ENCODE assay signal across 14 mouse cellular contexts in the genomic region with DNA sequence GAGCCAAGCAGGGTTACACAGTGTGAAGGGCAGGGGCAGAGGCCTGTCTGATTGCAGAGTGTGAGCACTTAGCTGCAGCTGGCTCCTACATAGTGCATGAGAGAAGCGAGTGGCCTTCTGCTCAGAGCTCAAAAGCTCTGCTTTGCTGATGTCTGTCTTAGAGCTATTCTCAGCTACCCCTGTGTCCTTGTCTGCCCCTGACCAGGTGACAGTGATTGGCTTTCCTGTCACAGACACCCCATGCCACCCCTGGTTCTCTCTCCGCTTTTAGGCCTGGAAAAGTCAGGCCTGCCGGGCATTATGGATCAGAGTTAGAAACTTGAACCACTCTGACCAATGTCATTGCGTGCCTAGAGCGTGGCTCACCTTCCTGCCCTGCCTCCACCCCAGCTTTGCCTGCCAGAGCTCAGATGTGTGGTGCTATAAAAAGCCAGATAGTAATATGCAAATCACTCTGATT.
A peak's percentile ranks its signal among the peaks of the same experiment; 100 is the strongest.
DNase-seq lines count a peak whose midpoint lies in the region; ATAC-seq and TF ChIP-seq lines count a peak whose summit lies in the region.
"Had no signal": no experiment of that assay in that cellular context is flagged by ENCODE, and none has a peak within 500 bp of the region (broad histone marks: within the 10 kb centered on the region; RNA-seq: fewer than 3 reads in every experiment).

No protein-coding gene starts in this region.

- no peak overlapping the region for H3K9ac ChIP-seq in heart, embryonic 13.5 days
- H3K9ac ChIP-seq in hindbrain, embryonic 16.5 days (ENCODE audit: low read depth, low read length) = no peak overlapping the region
- no peak overlapping the region for H3K9ac ChIP-seq in liver, postnatal 0 days (replicated peaks)
- H3K9ac ChIP-seq: midbrain, embryonic 12.5 days had no signal

- intact Hi-C loops in heart, postnatal 25 days (cut with DNase I) = no loop called here

- WGBS in heart, embryonic 13.5 days = 59% methylated on average over 5 of the region's 5 CpGs
- WGBS in hindbrain, embryonic 16.5 days = 70% methylated on average over 5 of the region's 5 CpGs
- 69% methylated on average over 5 of the region's 5 CpGs for WGBS in liver, postnatal 0 days (ENCODE audit: insufficient replicate concordance)

- H3K9me3 ChIP-seq in heart, embryonic 13.5 days = no peaks in the 10 kb centered on the region
- no peaks in the 10 kb centered on the region for H3K9me3 ChIP-seq in hindbrain, embryonic 16.5 days (ENCODE audit: control insufficient read depth, low read length)
- no peaks in the 10 kb centered on the region for H3K9me3 ChIP-seq in liver, postnatal 0 days (ENCODE audit: low read length)
- H3K9me3 ChIP-seq: midbrain, embryonic 12.5 days had no signal

- no peak overlapping the region for H3K4me2 ChIP-seq in heart, embryonic 13.5 days
- no peak overlapping the region for H3K4me2 ChIP-seq in hindbrain, embryonic 16.5 days (ENCODE audit: low read length)
- no peak overlapping the region for H3K4me2 ChIP-seq in liver, postnatal 0 days (ENCODE audit: low read depth, low read length)
- H3K4me2 ChIP-seq: midbrain, embryonic 12.5 days had no signal

- no peak for ATAC-seq in heart, embryonic 13.5 days (ENCODE audit: extremely low read depth, insufficient number of reproducible peaks, low FRiP score, low TSS enrichment)
- no peak for ATAC-seq in hindbrain, embryonic 16.5 days
- no peak for ATAC-seq in erythroblast, adult 5-6 weeks (replicated peaks; ENCODE audit: low FRiP score, poor library complexity, severe bottlenecking)
- no peak for ATAC-seq in liver, postnatal 0 days
- ATAC-seq: intestine, embryonic 16.5 days had no signal

- DNase-seq in heart, adult 11 months = peak; percentile 95
- no peak for DNase-seq in heart, postnatal 25 days (ENCODE audit: low spot score)
- DNase-seq in gastrocnemius, postnatal 10 days = peak; percentile 10
- no peak for DNase-seq in adrenal gland, adult 8-10 months
- no peak for DNase-seq in liver, postnatal 0 days
- DNase-seq: cerebellum, adult 11-12 months; lung, postnatal 10 days; right cerebral cortex, postnatal 4 days; thymus, postnatal 36 days had no signal

- TF ChIP-seq EP300 in liver, postnatal 0 days (IDR thresholded peaks at IDR 0.05; ENCODE audit: low read depth) = no peak

- H3K4me3 ChIP-seq in heart, embryonic 13.5 days = no peak overlapping the region
- no peak overlapping the region for H3K4me3 ChIP-seq in hindbrain, embryonic 16.5 days (ENCODE audit: low read length)
- no peak overlapping the region for H3K4me3 ChIP-seq in liver, postnatal 0 days (ENCODE audit: low read depth, low read length)
- H3K4me3 ChIP-seq: midbrain, embryonic 12.5 days had no signal

- H3K36me3 ChIP-seq in heart, embryonic 13.5 days = no peaks in the 10 kb centered on the region
- no peaks in the 10 kb centered on the region for H3K36me3 ChIP-seq in hindbrain, embryonic 16.5 days (ENCODE audit: control insufficient read depth, insufficient read depth, low read length)
- no peaks in the 10 kb centered on the region for H3K36me3 ChIP-seq in liver, postnatal 0 days (replicated peaks; ENCODE audit: insufficient read depth, low read length)
- H3K36me3 ChIP-seq: midbrain, embryonic 12.5 days had no signal

- no peaks in the 10 kb centered on the region for H3K27me3 ChIP-seq in heart, embryonic 13.5 days (replicated peaks)
- no peaks in the 10 kb centered on the region for H3K27me3 ChIP-seq in hindbrain, embryonic 16.5 days (replicated peaks; ENCODE audit: control insufficient read depth, insufficient read depth, low read length)
- no peaks in the 10 kb centered on the region for H3K27me3 ChIP-seq in liver, postnatal 0 days (ENCODE audit: insufficient read depth, low read length)
- H3K27me3 ChIP-seq: midbrain, embryonic 12.5 days had no signal

- peaks cover 15% of the 10 kb centered on the region; the same call in 1 of the 2 replicates for H3K4me1 ChIP-seq in heart, embryonic 13.5 days
- peaks cover 23% of the 10 kb centered on the region for H3K4me1 ChIP-seq in hindbrain, embryonic 16.5 days (ENCODE audit: control insufficient read depth, insufficient read depth, low read depth, low read length)
- no peaks in the 10 kb centered on the region for H3K4me1 ChIP-seq in liver, postnatal 0 days (ENCODE audit: insufficient read depth)

- no peak for TF ChIP-seq CTCF in liver, postnatal 0 days (IDR thresholded peaks at IDR 0.05; ENCODE audit: low read depth)

- H3K27ac ChIP-seq in heart, embryonic 13.5 days (replicated peaks) = peak overlapping the region; percentile 44
- H3K27ac ChIP-seq in hindbrain, embryonic 16.5 days (ENCODE audit: low read depth, low read length) = peak overlapping the region; percentile 21; the same call in 1 of the 2 replicates
- no peak overlapping the region for H3K27ac ChIP-seq in liver, postnatal 0 days (ENCODE audit: low read depth)
- H3K27ac ChIP-seq: midbrain, embryonic 12.5 days had no signal

Comparison
In these comparisons a context has a peak if more than half of its experiments do, and no peak if none do; other contexts are left out.
1. DNase-seq: peak in heart, adult 11 months (single experiment) and gastrocnemius, postnatal 10 days (single experiment); none in heart, postnatal 25 days (single experiment), adrenal gland, adult 8-10 months (single experiment) and liver, postnatal 0 days (single experiment).